Mouse (Mus musculus) spleen, postnatal 36 days (tissue): Measurements from ENCODE around the gene Papola.
"Not testable (repeated sequence)": the region's sequence is repeated elsewhere in the genome, so short reads cannot be mapped to it uniquely, and the experiment has no call there.

ENCODE experiments used
- DNase-seq, 2 experiments: peaks; one replicate each; pipeline ENCODE4 v3.0.0; 2022; ENCODE audit warnings: low spot score in 2 of 2, mixed read lengths in 1 of 2

Papola gene

DNA sequence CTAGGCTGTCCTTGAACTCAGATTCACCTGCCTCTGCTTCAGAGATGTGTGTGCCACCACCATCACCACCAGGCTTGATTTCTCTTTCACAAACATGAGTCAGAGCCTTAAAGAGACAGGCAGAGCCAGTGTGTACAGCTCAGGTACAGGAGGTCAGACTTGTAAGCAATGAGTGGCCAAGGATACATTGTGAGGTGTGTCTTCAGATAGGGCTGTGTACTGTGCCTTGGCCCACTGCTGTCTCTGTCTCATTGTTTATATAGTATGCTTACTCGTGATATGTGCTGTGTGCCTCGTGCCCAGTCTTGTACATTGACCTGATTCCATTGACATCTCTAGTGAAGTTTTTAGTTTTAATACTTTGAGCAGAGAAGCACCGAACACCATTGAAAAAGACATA, 21.3 kb downstream of the Papola start:
- DNase-seq: no peak

- no peak for DNase-seq
These were observed 21.7 kb downstream of the Papola start for GRCm38 (mm10) chr12:105806205-105806604.

DNA sequence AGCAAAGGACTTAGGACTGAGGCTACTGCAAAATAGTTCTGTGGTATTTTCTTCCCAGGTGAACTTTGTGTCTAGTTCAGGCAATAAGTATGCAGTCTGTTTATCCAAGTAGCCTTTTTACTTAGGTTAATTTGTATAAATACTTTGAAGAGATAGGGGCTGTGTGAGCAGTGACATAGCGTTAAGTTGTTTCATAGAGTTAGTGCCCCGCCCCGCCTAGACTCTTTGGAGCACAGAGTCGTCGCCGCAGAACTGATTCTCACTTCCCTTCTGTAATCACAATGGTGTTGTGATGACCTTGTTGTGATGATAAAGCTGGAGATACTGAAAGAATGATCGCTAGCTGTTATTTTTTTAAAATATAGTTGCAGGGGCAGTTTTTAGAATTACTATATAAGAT, 22.9 kb downstream of the Papola start:
- no peak for DNase-seq

DNA sequence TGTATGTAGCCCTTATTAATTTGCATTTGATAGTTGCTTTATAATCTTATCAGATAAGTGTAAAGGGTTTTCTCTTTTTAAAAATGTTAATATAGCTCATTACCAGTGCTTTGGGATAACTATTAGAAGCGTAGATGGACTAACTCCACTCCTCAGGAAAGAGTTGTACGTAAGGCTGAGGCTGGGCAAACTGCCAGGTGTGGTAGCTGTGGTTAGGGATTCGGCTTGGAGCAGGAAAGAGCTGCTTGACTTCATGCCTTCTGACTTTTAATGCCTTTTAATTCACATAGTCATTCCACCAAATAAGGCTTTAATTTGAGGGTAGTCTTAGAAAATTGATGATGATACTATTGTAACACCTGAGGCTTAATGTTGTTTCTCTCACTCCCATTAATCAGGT, 24.5 kb downstream of the Papola start:
- no peak for DNase-seq

GRCm38 (mm10) chr12:105810608-105811007, 26.1 kb downstream of the Papola start:
- no peak for DNase-seq

- DNase-seq: no peak
These were observed 29.5 kb downstream of the Papola start for GRCm38 (mm10) chr12:105813957-105814356.

GRCm38 (mm10) chr12:105823472-105823871, 39.0 kb downstream of the Papola start:
- no peak for DNase-seq

DNA sequence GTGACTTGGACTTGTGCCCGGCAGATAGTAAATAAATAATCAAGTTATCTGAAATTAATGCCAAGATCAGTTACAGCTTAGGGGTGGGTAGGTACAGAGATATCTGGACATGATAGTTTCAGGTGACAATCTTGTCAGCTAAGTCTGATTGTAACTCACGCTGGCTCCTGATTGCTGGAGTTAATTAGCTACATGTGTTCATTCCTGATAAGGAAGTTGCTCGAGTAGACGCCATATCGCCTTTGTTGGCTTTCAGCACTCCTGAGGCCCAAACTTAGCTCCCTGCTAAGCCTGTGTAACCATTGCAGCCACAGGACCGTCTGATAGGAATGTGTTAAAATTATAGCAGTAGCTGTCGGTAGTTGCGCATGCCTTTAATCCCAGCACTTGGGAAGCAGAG, 40.2 kb downstream of the Papola start:
- no peak for DNase-seq

DNA sequence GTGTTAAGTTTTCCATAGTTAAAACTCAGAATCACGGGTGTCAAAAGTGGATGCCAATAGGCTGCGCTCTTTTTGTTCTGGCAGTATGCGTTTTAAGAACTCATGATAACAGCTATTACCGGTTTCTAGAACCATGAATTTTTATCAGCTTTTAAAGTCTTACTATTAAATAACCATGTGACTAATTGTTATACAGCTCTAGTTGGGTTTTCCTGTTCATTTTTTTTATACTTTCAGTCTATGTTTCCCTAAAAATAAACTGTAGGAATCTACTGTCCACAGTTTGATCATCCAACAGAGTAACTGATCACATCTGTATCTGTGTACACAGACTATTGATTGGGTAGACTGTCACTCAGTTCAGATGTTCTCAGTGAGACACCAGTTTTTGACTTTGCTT, 40.8 kb downstream of the Papola start:
- no peak for DNase-seq

- DNase-seq: no peak
These were observed 48.0 kb downstream of the Papola start for GRCm38 (mm10) chr12:105832541-105832940.

GRCm38 (mm10) chr12:105834926-105835325, 50.4 kb downstream of the Papola start:
- no peak for DNase-seq

GRCm38 (mm10) chr12:105835571-105835970, 51.1 kb downstream of the Papola start:
- no peak for DNase-seq

- DNase-seq: no peak
These were observed 51.7 kb downstream of the Papola start for GRCm38 (mm10) chr12:105836196-105836595.

- no peak for DNase-seq
These were observed 54.6 kb downstream of the Papola start for GRCm38 (mm10) chr12:105839096-105839495.

DNA sequence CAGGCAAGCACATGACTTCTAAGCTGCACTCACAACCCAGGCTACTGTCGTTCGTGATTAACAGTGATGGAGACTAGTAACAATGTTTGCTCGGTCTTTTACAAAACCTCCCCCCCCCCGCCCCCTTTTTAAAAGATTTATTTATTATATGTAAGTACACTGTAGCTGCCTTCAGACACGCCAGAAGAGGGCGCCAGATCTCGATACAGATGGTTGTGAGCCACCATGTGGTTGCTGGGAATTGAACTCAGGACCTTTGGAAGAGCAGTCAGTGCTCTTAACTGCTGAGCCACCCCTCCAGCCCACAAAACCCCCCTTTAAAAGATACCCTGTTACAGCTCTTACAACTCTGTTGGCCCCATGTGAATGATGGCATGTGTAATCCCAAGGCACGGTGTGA, 56.1 kb downstream of the Papola start:
- not testable (repeated sequence) for DNase-seq

- DNase-seq: no peak
These were observed 58.9 kb downstream of the Papola start for GRCm38 (mm10) chr12:105843243-105844005.

- DNase-seq: no peak
These were observed 59.9 kb downstream of the Papola start for GRCm38 (mm10) chr12:105844406-105844805.

- DNase-seq: no peak
These were observed 64.6 kb downstream of the Papola start for GRCm38 (mm10) chr12:105849102-105849501.

DNA sequence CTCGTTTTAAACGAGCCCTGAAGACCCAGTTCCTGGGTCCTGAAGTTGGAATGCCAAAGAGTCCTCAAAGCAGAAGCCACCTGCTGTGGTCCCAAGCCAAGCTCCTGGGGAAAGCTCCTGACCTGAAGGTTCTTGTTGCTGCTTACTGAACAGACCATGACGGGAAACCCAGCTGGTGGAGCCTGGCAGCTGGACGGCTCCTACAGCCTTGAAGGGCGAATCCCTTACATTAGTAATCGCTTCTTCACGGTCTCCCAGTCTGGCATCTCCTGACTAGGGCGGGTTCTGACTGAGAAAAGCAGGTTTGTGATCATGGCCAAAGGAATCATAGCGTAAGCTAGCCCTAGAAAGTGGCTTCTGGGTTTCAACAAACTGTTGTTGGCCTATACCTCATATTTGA, 66.2 kb downstream of the Papola start:
- DNase-seq: no peak

- DNase-seq: no peak
These were observed 68.3 kb downstream of the Papola start for GRCm38 (mm10) chr12:105852798-105853197.

- DNase-seq: no peak
These were observed 70.1 kb downstream of the Papola start for GRCm38 (mm10) chr12:105854639-105855038.

DNA sequence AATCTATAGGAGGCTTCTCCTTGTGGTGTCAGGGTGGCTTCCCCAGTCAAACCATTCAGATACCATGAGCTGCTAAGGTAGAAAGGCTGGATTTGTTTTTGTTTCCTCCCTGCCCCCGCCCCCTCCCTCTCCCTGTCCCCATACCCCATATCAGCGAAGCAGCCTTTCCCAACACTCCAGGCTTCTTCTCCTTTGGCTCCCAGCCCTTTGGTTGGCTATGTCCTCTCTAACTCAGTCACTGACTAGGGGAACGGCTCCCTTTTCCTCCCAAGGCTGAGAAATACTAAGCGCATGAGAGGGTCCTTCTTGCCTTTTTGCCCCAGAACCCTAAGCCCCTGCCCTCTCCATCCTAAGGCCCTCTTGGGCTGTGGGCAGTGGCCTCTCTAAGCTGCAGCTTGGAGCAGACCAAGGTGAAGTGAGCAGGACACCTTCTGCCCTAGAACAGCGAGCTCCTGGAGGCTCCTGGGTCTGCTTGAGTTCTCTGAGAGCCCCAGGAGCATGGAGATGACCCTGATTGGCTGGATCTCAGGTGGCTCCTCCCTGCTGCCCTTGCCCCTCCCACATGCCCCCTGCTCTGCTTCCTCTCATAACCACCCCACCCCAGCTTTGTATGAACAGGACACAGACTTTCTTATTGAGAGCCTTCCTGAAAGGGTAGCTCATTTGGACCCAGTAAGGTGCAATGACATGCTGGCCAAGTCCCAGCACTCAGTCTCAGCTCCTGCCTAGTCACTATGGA, 73.6 kb downstream of the Papola start:
- DNase-seq: no peak

GRCm38 (mm10) chr12:105862072-105862471, 77.6 kb downstream of the Papola start:
- DNase-seq: no peak
